In the genomic region with DNA sequence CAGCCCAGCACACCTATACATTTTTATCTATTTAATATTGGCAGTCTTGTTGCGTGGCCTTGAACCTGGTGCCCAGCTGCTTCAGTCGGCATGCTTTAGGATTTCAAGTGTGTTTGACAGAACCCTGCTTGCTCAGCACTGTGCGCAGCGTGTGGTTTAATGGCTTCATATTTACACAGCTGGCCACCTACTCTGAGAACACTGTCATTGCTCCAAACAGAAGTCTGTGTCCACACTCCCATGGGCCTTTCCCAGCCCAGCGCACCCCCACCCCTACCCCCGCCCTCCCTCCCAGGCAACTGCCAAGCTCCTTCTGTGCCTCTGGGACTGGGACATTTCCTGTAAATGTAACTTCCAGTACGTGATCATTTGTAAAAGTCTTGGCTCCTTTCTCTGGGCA, we compare ENCODE assay signal across 13 mouse cellular contexts. TPM values are rescaled to one million over a fixed set of nuclear protein-coding genes. Genes with fewer than 3 reads are reported as not detected.
DNase-seq lines count a peak whose midpoint lies in the region; ATAC-seq and TF ChIP-seq lines count a peak whose summit lies in the region.
"Had no signal": no experiment of that assay in that cellular context is flagged by ENCODE, and none has a peak within 500 bp of the region (broad histone marks: within the 10 kb centered on the region; RNA-seq: fewer than 3 reads in every experiment).

No protein-coding gene starts in this region.

- peak; percentile 29; the same call in 1 of the 2 replicates for ATAC-seq in lung, embryonic 15.5 days (ENCODE audit: borderline replicate concordance, extremely low read depth, low FRiP score, low TSS enrichment)

- H3K4me2 ChIP-seq in lung, embryonic 15.5 days: no peak overlapping the region
- H3K4me2 ChIP-seq: heart, embryonic 13.5 days; midbrain, embryonic 12.5 days had no signal

- no peaks in the 10 kb centered on the region for H3K9me3 ChIP-seq in lung, embryonic 15.5 days
- H3K9me3 ChIP-seq: heart, embryonic 13.5 days; midbrain, embryonic 12.5 days had no signal

- TF ChIP-seq POLR2A in lung, adult 2 months (IDR thresholded peaks at IDR 0.05; ENCODE audit: borderline replicate concordance, extremely low read depth, low read depth, low read length): no peak
- no peak for TF ChIP-seq POLR2A in kidney, adult 2 months (IDR thresholded peaks at IDR 0.05; ENCODE audit: low read depth, low read length)

- no peak for TF ChIP-seq CTCF in lung, adult 2 months (IDR thresholded peaks at IDR 0.05; ENCODE audit: insufficient read depth, low read length)
- no peak for TF ChIP-seq CTCF in kidney, adult 2 months (conservative IDR thresholded peaks at IDR 0.05; ENCODE audit: insufficient read depth, insufficient read length, low read depth, low read length)

- H3K36me3 ChIP-seq in lung, embryonic 15.5 days: no peaks in the 10 kb centered on the region
- H3K36me3 ChIP-seq in kidney, adult 2 months (ENCODE audit: control insufficient read depth, insufficient read depth, low read length): no peaks in the 10 kb centered on the region
- H3K36me3 ChIP-seq: midbrain, embryonic 12.5 days had no signal

- peak overlapping the region; percentile 29 for H3K27ac ChIP-seq in lung, embryonic 15.5 days
- no peak overlapping the region for H3K27ac ChIP-seq in kidney, adult 2 months (ENCODE audit: insufficient read depth, low read depth, low read length)
- H3K27ac ChIP-seq: heart, embryonic 13.5 days; midbrain, embryonic 12.5 days had no signal

- no peaks in the 10 kb centered on the region for H3K27me3 ChIP-seq in lung, embryonic 15.5 days
- no peaks in the 10 kb centered on the region for H3K27me3 ChIP-seq in kidney, adult 2 months (replicated peaks; ENCODE audit: control insufficient read depth, insufficient read depth, low read length)
- H3K27me3 ChIP-seq: heart, embryonic 13.5 days; midbrain, embryonic 12.5 days had no signal

- H3K4me3 ChIP-seq in lung, embryonic 15.5 days: no peak overlapping the region
- H3K4me3 ChIP-seq in lung, adult 2 months (replicated peaks; ENCODE audit: extremely low read depth, low read depth, low read length): no peak overlapping the region
- no peak overlapping the region for H3K4me3 ChIP-seq in kidney, adult 2 months (ENCODE audit: insufficient read depth, low read depth, low read length)
- H3K4me3 ChIP-seq: heart, embryonic 13.5 days; midbrain, embryonic 12.5 days had no signal

- DNase-seq in embryo, embryonic 10 days (ENCODE audit: low spot score): peak; percentile 42
- DNase-seq in embryo, embryonic 9.5 days (ENCODE audit: extremely low spot score): no peak
- no peak for DNase-seq in lung, adult 2 months
- peak; percentile 44 for DNase-seq in kidney, adult 2 months
- peak; percentile 34 for DNase-seq in skeletal muscle tissue, adult 2 months (ENCODE audit: low read depth, low spot score)
- DNase-seq in thymus, postnatal 0 days (ENCODE audit: low spot score): no peak
- DNase-seq in yolk sac, embryonic 10.5 days (ENCODE audit: low spot score): no peak
- DNase-seq: adrenal gland, postnatal 36 days; cerebellum, postnatal 25 days; left cerebral cortex, postnatal 4 days had no signal

- H3K9ac ChIP-seq in lung, embryonic 15.5 days: no peak overlapping the region
- H3K9ac ChIP-seq: heart, embryonic 13.5 days; midbrain, embryonic 12.5 days had no signal

- H3K4me1 ChIP-seq in lung, embryonic 15.5 days: peaks cover 57% of the 10 kb centered on the region
- H3K4me1 ChIP-seq in lung, adult 2 months (ENCODE audit: control insufficient read depth, insufficient read depth, low read length): peaks cover 11% of the 10 kb centered on the region
- H3K4me1 ChIP-seq in kidney, adult 2 months (ENCODE audit: control insufficient read depth, insufficient read depth, low read length): 0 out of 2 replicates have a peak, but pooled peaks cover 6% of the 10 kb centered on the region

- WGBS in lung, embryonic 15.5 days: 44% methylated on average over 7 of the region's 7 CpGs
- WGBS in lung, adult 2 months: 53% methylated on average over 7 of the region's 7 CpGs
- WGBS in kidney, adult 2 months: 69% methylated on average over 7 of the region's 7 CpGs

RNA-seq across cellular contexts. Expression of gene Ppard, which starts 20.7 kb away (rescaled TPM):
- 2.1 and 2.9 TPM in 2 replicates for polyA plus RNA-seq in lung, embryonic 15.5 days (2015; fragmentation: Nextera tagmentation; extraction: Ambion mirVana)
- 33.3 and 41.7 TPM in 2 replicates for polyA plus RNA-seq in lung, adult 2 months (2012; rRNA removed)
- 27.5 and 28.0 TPM in 2 replicates for polyA plus RNA-seq in kidney, adult 2 months (2012; rRNA removed)
- 2.3 and 3.0 TPM in 2 replicates for polyA plus RNA-seq in thymus, postnatal 0 days (2015; fragmentation: Nextera tagmentation; extraction: Ambion mirVana)

RNA-seq across cellular contexts. Expression of gene Def6, which starts 45.6 kb away (rescaled TPM):
- 4.5 and 7.8 TPM in 2 replicates for polyA plus RNA-seq in lung, embryonic 15.5 days (2015; fragmentation: Nextera tagmentation; extraction: Ambion mirVana)
- 15.2 and 22.0 TPM in 2 replicates for polyA plus RNA-seq in lung, adult 2 months (2012; rRNA removed)
- polyA plus RNA-seq in kidney, adult 2 months (2012; rRNA removed): 4.7 and 7.5 TPM in 2 replicates
- polyA plus RNA-seq in thymus, postnatal 0 days (2015; fragmentation: Nextera tagmentation; extraction: Ambion mirVana): 201 and 234 TPM in 2 replicates

Comparison
In these comparisons a context has a peak if more than half of its experiments do, and no peak if none do; other contexts are left out.
1. DNase-seq: peak in embryo, embryonic 10 days (single experiment), kidney, adult 2 months (single experiment) and skeletal muscle tissue, adult 2 months (single experiment); none in embryo, embryonic 9.5 days (single experiment), lung, adult 2 months (single experiment), thymus, postnatal 0 days (single experiment) and yolk sac, embryonic 10.5 days (single experiment).